Mouse (Mus musculus): Measurements from ENCODE around the gene Emc6.

Gene Emc6

GRCm38 (mm10) chr11:73126495-73126894, 50.3 kb downstream of the Emc6 start:
- 93% methylated on average over 6 of the region's 6 CpGs for WGBS

Data from cerebral cortex, adult 2 months (tissue).